Mouse (Mus musculus) mesoderm, embryonic 11.5 days (tissue): Measurements from ENCODE around the gene Adad1.

Experiments
- DNase-seq: peaks from one replicate; pipeline ENCODE4 v3.0.0-alpha.2; 2012; ENCODE audit warnings: low read depth, low spot score

Adad1 gene

GRCm38 (mm10) chr3:37063406-37063805 lies at the start of gene Adad1:
Adad1 (plus strand) TSS chr3:37063527.
- no peak for DNase-seq

GRCm38 (mm10) chr3:37037979-37038378 lies 25.3 kb upstream of the Adad1 start:
- DNase-seq = no peak

GRCm38 (mm10) chr3:37039811-37040210 lies 23.5 kb upstream of the Adad1 start:
- no peak for DNase-seq

GRCm38 (mm10) chr3:37051491-37051890 lies 11.8 kb upstream of the Adad1 start:
- no peak for DNase-seq

- no peak for DNase-seq
These were observed 9.9 kb downstream of the Adad1 start for GRCm38 (mm10) chr3:37073211-37073610.

- no peak for DNase-seq
These were observed 21.5 kb downstream of the Adad1 start for GRCm38 (mm10) chr3:37084860-37085259.

GRCm38 (mm10) chr3:37090721-37091120 lies 27.4 kb downstream of the Adad1 start:
- no peak for DNase-seq

GRCm38 (mm10) chr3:37125655-37126054 lies 62.3 kb downstream of the Adad1 start, which contains the start of gene Il2:
Il2 (minus strand) TSS chr3:37125959.
- no peak for DNase-seq

- no peak for DNase-seq
These were observed 62.8 kb downstream of the Adad1 start for GRCm38 (mm10) chr3:37126162-37126561.

- peak; percentile 26 for DNase-seq
These were observed 64.9 kb downstream of the Adad1 start for GRCm38 (mm10) chr3:37128269-37128668.

GRCm38 (mm10) chr3:37129063-37129462 lies 65.7 kb downstream of the Adad1 start:
- DNase-seq = no peak

GRCm38 (mm10) chr3:37137231-37137630 lies 73.9 kb downstream of the Adad1 start:
- DNase-seq = no peak

GRCm38 (mm10) chr3:37139192-37139591 lies 75.9 kb downstream of the Adad1 start:
- no peak for DNase-seq

- no peak for DNase-seq
These were observed 77.0 kb downstream of the Adad1 start for GRCm38 (mm10) chr3:37140168-37140906.

- no peak for DNase-seq
These were observed 78.5 kb downstream of the Adad1 start for GRCm38 (mm10) chr3:37141827-37142226.

- no peak for DNase-seq
These were observed 81.7 kb downstream of the Adad1 start for GRCm38 (mm10) chr3:37144979-37145378.

- no peak for DNase-seq
These were observed 83.1 kb downstream of the Adad1 start for GRCm38 (mm10) chr3:37146406-37146805.

GRCm38 (mm10) chr3:37146810-37147209 lies 83.5 kb downstream of the Adad1 start:
- no peak for DNase-seq

- DNase-seq = no peak
These were observed 88.9 kb downstream of the Adad1 start for GRCm38 (mm10) chr3:37152274-37152673.

- DNase-seq = no peak
These were observed 89.7 kb downstream of the Adad1 start for GRCm38 (mm10) chr3:37153004-37153403.

- no peak for DNase-seq
These were observed 91.1 kb downstream of the Adad1 start for GRCm38 (mm10) chr3:37154396-37154795.

- DNase-seq = no peak
These were observed 93.8 kb downstream of the Adad1 start for GRCm38 (mm10) chr3:37157082-37157481.

- DNase-seq = no peak
These were observed 94.9 kb downstream of the Adad1 start for GRCm38 (mm10) chr3:37158246-37158645.

- no peak for DNase-seq
These were observed 97.8 kb downstream of the Adad1 start for GRCm38 (mm10) chr3:37161096-37161495.
